Mouse (Mus musculus): ENCODE results near the gene Wfdc12.
"Not testable (repeated sequence)": the region's sequence is repeated elsewhere in the genome, so short reads cannot be mapped to it uniquely, and the experiment has no call there.

Gene Wfdc12

GRCm38 (mm10) chr2:164190576-164190975, at the start of gene Wfdc12:
TSS of gene Wfdc12 (minus strand) at chr2:164190608.
- DNase-seq (ENCODE audit: low read depth, low spot score): peak; percentile 27

- DNase-seq (ENCODE audit: low read depth, low spot score): no peak
Measured at GRCm38 (mm10) chr2:164238366-164238765, 48.0 kb upstream of the Wfdc12 start, which contains the start of gene Svs2. TSS of gene Svs2 (minus strand) at chr2:164238466.

- no peak for DNase-seq (ENCODE audit: low read depth, low spot score)
Measured at GRCm38 (mm10) chr2:164232671-164233070, 42.3 kb upstream of the Wfdc12 start.

- DNase-seq (ENCODE audit: low read depth, low spot score): no peak
Measured at GRCm38 (mm10) chr2:164228361-164229070, 38.1 kb upstream of the Wfdc12 start.

GRCm38 (mm10) chr2:164221522-164221921, 31.1 kb upstream of the Wfdc12 start, which contains the start of gene Wfdc15b:
TSS of gene Wfdc15b (minus strand) at chr2:164221660.
- no peak for DNase-seq (ENCODE audit: low read depth, low spot score)

GRCm38 (mm10) chr2:164219295-164219694, 28.9 kb upstream of the Wfdc12 start:
- no peak for DNase-seq (ENCODE audit: low read depth, low spot score)

- DNase-seq (ENCODE audit: low read depth, low spot score): no peak
Measured at GRCm38 (mm10) chr2:164212711-164213110, 22.3 kb upstream of the Wfdc12 start.

GRCm38 (mm10) chr2:164210892-164211291, 20.5 kb upstream of the Wfdc12 start:
- DNase-seq (ENCODE audit: low read depth, low spot score): no peak

GRCm38 (mm10) chr2:164206676-164207075, 16.3 kb upstream of the Wfdc12 start:
- DNase-seq (ENCODE audit: low read depth, low spot score): peak; percentile 27

- DNase-seq (ENCODE audit: low read depth, low spot score): not testable (repeated sequence)
Measured at GRCm38 (mm10) chr2:164206011-164206410, 15.6 kb upstream of the Wfdc12 start.

GRCm38 (mm10) chr2:164199626-164200327, 9.4 kb upstream of the Wfdc12 start, which contains the start of gene Wfdc15a:
TSS of gene Wfdc15a (minus strand) at chr2:164200130.
- DNase-seq (ENCODE audit: low read depth, low spot score): no peak

- DNase-seq (ENCODE audit: low read depth, low spot score): no peak
Measured at GRCm38 (mm10) chr2:164196700-164196990, 6.2 kb upstream of the Wfdc12 start.

GRCm38 (mm10) chr2:164195971-164196699, 5.7 kb upstream of the Wfdc12 start:
- no peak for DNase-seq (ENCODE audit: low read depth, low spot score)

- no peak for DNase-seq (ENCODE audit: low read depth, low spot score)
Measured at GRCm38 (mm10) chr2:164194959-164195630, 4.7 kb upstream of the Wfdc12 start.

GRCm38 (mm10) chr2:164192279-164192678, 1.9 kb upstream of the Wfdc12 start:
- no peak for DNase-seq (ENCODE audit: low read depth, low spot score)

GRCm38 (mm10) chr2:164188722-164189121, 1.7 kb downstream of the Wfdc12 start:
- DNase-seq (ENCODE audit: low read depth, low spot score): peak; percentile 47

GRCm38 (mm10) chr2:164184145-164184719, 6.2 kb downstream of the Wfdc12 start:
- no peak for DNase-seq (ENCODE audit: low read depth, low spot score)

- no peak for DNase-seq (ENCODE audit: low read depth, low spot score)
Measured at GRCm38 (mm10) chr2:164183340-164183739, 7.1 kb downstream of the Wfdc12 start.

GRCm38 (mm10) chr2:164182692-164183255, 7.6 kb downstream of the Wfdc12 start, which contains the start of gene Wfdc5:
TSS of gene Wfdc5 (minus strand) at chr2:164182742.
- DNase-seq (ENCODE audit: low read depth, low spot score): no peak

- no peak for DNase-seq (ENCODE audit: low read depth, low spot score)
Measured at GRCm38 (mm10) chr2:164180770-164181169, 9.6 kb downstream of the Wfdc12 start.

- DNase-seq (ENCODE audit: low read depth, low spot score): peak; percentile 27
Measured at GRCm38 (mm10) chr2:164180124-164180523, 10.3 kb downstream of the Wfdc12 start.
